Mouse (Mus musculus) C2C12 (cell line): ENCODE measurements at regions not wholly inside any gene's neighbourhood (a gene's known extent, or its start where the extent isn't known, plus 50 kb on each side); places are given as distances from the start of the nearest gene placed in this dataset.

Experiments used
- H3K27me3 ChIP-seq: one replicate; pipeline ENCODE4 v1.6.1; 2011; ENCODE audit not compliant: control insufficient read depth, insufficient read depth, insufficient read length
- H3K36me3 ChIP-seq: one replicate; pipeline ENCODE4 v1.6.1; 2011; ENCODE audit not compliant: control insufficient read depth, insufficient read depth
- H3K4me3 ChIP-seq: one replicate; pipeline ENCODE4 v1.5.1; 2011; ENCODE audit warnings: mild to moderate bottlenecking, control low read depth; ENCODE audit not compliant: poor library complexity, insufficient read depth, severe bottlenecking
- H3K79me2 ChIP-seq: one replicate; pipeline ENCODE4 v1.6.1; 2011; ENCODE audit not compliant: control insufficient read depth, insufficient read depth
- H3K79me3 ChIP-seq: one replicate; pipeline ENCODE4 v1.6.1; 2011; ENCODE audit warnings: low read depth, control low read depth
- H3ac ChIP-seq: one replicate; pipeline ENCODE3; 2011; ENCODE audit warnings: low read depth; ENCODE audit not compliant: control insufficient read depth, insufficient read length
- CEBPB ChIP-seq: IDR thresholded peaks from one replicate; pipeline ENCODE4 v1.6.1; 2011; ENCODE audit warnings: low read depth, mild to moderate bottlenecking, control low read depth, moderate library complexity
- CTCF ChIP-seq: IDR thresholded peaks from one replicate; pipeline ENCODE4 v1.5.1; 2011; ENCODE audit not compliant: control insufficient read depth, insufficient read depth, insufficient read length
- FOSL1 ChIP-seq: IDR thresholded peaks from one replicate; pipeline ENCODE4 v1.8.0; 2011; ENCODE audit warnings: mild to moderate bottlenecking, low read length; ENCODE audit not compliant: poor library complexity, insufficient read depth, severe bottlenecking
- MAX ChIP-seq: IDR thresholded peaks from one replicate; pipeline ENCODE4 v1.6.1; 2011; ENCODE audit warnings: mild to moderate bottlenecking, control low read depth
- MYOD1 ChIP-seq: IDR thresholded peaks from one replicate; pipeline ENCODE4 v1.6.1; 2011; ENCODE audit warnings: low read depth; ENCODE audit not compliant: control insufficient read depth, insufficient read length
- MYOG ChIP-seq: IDR thresholded peaks from one replicate; pipeline ENCODE4 v1.6.1; 2011; ENCODE audit not compliant: control insufficient read depth, insufficient read length; ENCODE audit errors: extremely low read depth
- USF1 ChIP-seq: IDR thresholded peaks from one replicate; pipeline ENCODE4 v1.6.1; 2011; ENCODE audit warnings: low read depth, mild to moderate bottlenecking, control low read depth, moderate library complexity

DNA sequence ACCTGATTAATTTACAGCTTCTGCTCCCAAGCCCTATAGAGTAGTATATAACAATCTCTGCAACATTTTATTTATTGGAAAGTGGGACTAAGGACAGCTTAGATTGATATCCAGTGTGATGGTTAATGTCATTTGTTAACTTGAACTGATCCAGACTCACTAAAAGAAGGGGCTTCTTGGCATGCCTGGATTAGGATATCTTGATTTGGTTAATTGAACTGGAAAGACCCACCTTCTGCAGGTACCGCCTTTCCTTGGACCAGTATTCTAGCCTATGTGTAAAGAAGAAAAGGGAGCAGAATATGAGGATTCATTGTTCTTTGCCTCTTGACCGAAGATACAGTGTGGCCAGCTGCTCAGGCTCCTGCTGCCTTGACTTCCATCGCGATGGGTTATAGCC is 288.5 kb downstream of the Pla2g4a start:
- Histone ChIP-seq H3K36me3 (no peaks in the 10 kb centered on the region), H3K79me3 (no peaks in the 10 kb centered on the region), H3K27me3 (no peaks in the 10 kb centered on the region), H3K4me3 (no peak overlapping the region), H3K79me2 (no peaks in the 10 kb centered on the region), H3ac (no peak overlapping the region)
- TF ChIP-seq MAX (no peak), CEBPB (no peak), MYOG (no peak), FOSL1 (no peak), MYOD1 (no peak), USF1 (no peak), CTCF (no peak)

DNA sequence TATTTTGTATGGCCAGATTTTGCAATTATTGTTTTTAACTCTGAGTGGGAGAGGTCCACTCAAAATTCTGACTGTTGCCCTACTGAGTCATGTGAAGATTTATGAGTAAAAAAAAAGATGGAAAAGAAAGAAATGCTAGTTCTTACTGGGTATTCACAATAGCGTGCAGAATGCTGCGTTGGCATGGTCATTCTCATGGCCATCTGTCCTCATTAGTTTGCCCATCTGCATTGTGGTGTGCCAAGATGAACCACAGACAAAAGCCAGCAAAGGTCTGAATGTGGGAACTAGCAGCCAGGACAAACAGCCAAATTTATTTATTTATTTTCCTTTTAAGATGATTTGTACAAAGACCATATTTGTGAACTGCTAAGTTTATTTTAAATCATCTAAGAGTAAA is 289.0 kb downstream of the Pla2g4a start:
- Histone ChIP-seq H3ac (no peak overlapping the region), H3K79me2 (no peaks in the 10 kb centered on the region), H3K27me3 (no peaks in the 10 kb centered on the region), H3K4me3 (no peak overlapping the region), H3K79me3 (no peaks in the 10 kb centered on the region), H3K36me3 (no peaks in the 10 kb centered on the region)
- TF ChIP-seq MYOD1 (no peak), CTCF (no peak), FOSL1 (no peak), USF1 (no peak), CEBPB (no peak), MAX (no peak), MYOG (no peak)

- no peak overlapping the region for H3ac ChIP-seq
Observed at GRCm38 (mm10) chr1:149671091-149671490, 290.0 kb downstream of the Pla2g4a start.

More at GRCm38 (mm10) chr1:149671091-149671490, 290.0 kb downstream of the Pla2g4a start:
- no peaks in the 10 kb centered on the region for H3K27me3 ChIP-seq
- H3K79me2 ChIP-seq, result no peaks in the 10 kb centered on the region
- H3K79me3 ChIP-seq, result no peaks in the 10 kb centered on the region
- H3K36me3 ChIP-seq, result no peaks in the 10 kb centered on the region
- TF ChIP-seq USF1, result no peak
- TF ChIP-seq CEBPB, result no peak
- no peak for TF ChIP-seq MAX
- TF ChIP-seq MYOG, result no peak
- TF ChIP-seq FOSL1, result no peak
- TF ChIP-seq CTCF, result no peak
- TF ChIP-seq MYOD1, result no peak
- no peak overlapping the region for H3K4me3 ChIP-seq
